Mouse (Mus musculus) kidney, adult 2 months (tissue): ENCODE measurements around the gene Disp1.

Experiments used
- CTCF ChIP-seq: fragments of 200-500 bp; conservative IDR thresholded peaks from 2 replicates; pipeline ENCODE4 v1.5.1; 2011; ENCODE audit warnings: low read depth, mild to moderate bottlenecking, control low read depth, low read length, moderate library complexity, mixed read lengths; ENCODE audit not compliant: insufficient read depth, insufficient read length
- POLR2A ChIP-seq: fragments of 200-500 bp; IDR thresholded peaks from one replicate; pipeline ENCODE4 v1.6.1; 2011; ENCODE audit warnings: low read depth, low read length, control low read depth

DNA sequence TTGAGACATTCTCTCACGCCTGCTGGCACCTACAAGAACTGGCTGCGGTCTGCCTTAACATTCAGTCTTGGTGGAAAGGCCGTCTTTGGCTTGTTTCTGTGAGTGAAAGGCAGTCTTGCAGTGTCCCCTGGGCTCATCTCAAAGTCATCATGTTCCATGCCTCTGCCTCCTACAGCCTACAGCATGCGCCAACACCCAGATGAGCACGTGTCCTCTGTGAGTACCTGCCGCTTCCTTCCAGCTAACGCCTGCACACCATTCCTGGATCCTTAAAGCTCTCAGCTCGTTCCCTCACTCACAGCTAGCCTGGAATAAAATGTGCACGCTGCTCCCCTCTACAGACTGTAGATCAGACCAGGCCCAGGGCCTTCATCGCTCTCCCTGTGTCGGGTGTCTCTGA is 60.3 kb downstream of the Disp1 start:
- no peak for TF ChIP-seq CTCF
- TF ChIP-seq POLR2A: no peak
